Mouse (Mus musculus): ENCODE results near the gene Ly6g5b.

- TF ChIP-seq TAL1 (IDR thresholded peaks at IDR 0.05; ENCODE audit: low read length) (no peak), GATA1 (IDR thresholded peaks at IDR 0.05; ENCODE audit: low read length) (no peak)
Measured at GRCm38 (mm10) chr17:35134801-35135590, 19.8 kb upstream of the Ly6g5b start, which contains the start of gene Bag6.

Measured in erythroblast, embryonic 14.5 days (primary cell).